Mouse (Mus musculus): Measurements from ENCODE around the gene Atp6v1d. TPM values are rescaled to one million over a fixed set of nuclear protein-coding genes. Genes with fewer than 3 reads are reported as not detected.
A peak's percentile ranks its signal among the peaks of the same experiment; 100 is the strongest.

Atp6v1d gene
- polyA plus RNA-seq, 1 experiment, result 52.6 TPM

DNA sequence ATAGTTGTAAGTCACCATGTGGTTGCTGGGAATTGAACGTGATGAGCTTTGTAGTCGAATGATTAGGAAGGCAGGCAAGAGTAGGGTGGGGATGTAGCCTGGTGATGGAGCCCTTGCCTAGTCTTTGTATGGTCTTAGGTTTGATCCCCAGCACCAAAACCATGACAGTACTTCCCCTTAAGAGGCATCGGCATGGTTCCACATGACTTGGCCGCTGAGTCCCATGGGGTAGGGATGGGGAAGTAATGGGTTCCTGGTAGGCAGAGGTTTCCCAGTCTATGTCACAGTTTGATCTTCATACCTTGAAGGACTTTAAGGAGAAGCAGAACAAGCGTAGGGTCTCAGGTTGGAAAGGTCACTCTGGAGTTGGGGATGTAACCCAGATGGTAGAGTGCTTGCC, 40.0 kb upstream of the Atp6v1d start:
- no peaks in the 10 kb centered on the region for H3K4me1 ChIP-seq (ENCODE audit: control insufficient read depth, insufficient read depth, low read length)
- no peak for DNase-seq

DNA sequence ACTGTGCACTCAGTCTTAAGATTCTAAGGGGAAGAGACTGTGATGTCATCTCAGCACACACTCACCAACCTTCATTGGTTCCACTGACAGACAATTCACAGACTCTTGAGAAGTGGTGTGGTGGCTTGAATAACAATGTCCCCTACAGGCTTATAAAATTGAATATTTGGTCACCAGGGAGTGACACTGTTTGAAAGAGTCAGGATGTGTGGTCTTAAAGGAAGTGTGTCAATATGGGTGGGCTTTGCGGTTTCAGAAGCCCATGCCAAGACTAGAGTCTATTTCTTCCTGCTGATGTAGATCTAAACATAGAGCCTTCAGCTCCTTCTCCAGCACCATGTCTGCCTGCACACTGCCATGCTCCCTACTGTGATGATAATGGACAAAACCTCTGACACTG, 36.4 kb upstream of the Atp6v1d start:
- TF ChIP-seq CTCF (conservative IDR thresholded peaks at IDR 0.05; ENCODE audit: insufficient read depth, insufficient read length, low read depth, low read length) (no peak), POLR2A (IDR thresholded peaks at IDR 0.05; ENCODE audit: low read depth, low read length) (no peak)
- WGBS, result 100% methylated on average over 1 of the region's 1 CpGs
- H3K27ac ChIP-seq (ENCODE audit: insufficient read depth, low read depth, low read length), result no peak overlapping the region
- H3K4me3 ChIP-seq (ENCODE audit: insufficient read depth, low read depth, low read length), result no peak overlapping the region
- no peaks in the 10 kb centered on the region for H3K36me3 ChIP-seq (ENCODE audit: control insufficient read depth, insufficient read depth, low read length)
- DNase-seq, result no peak
- no peaks in the 10 kb centered on the region for H3K4me1 ChIP-seq (ENCODE audit: control insufficient read depth, insufficient read depth, low read length)
- H3K27me3 ChIP-seq (replicated peaks; ENCODE audit: control insufficient read depth, insufficient read depth, low read length), result no peaks in the 10 kb centered on the region

More for the DNA sequence above, 40.0 kb upstream of the Atp6v1d start:
- H3K36me3 ChIP-seq (ENCODE audit: control insufficient read depth, insufficient read depth, low read length), result no peaks in the 10 kb centered on the region
- no peak overlapping the region for H3K27ac ChIP-seq (ENCODE audit: insufficient read depth, low read depth, low read length)
- TF ChIP-seq CTCF (conservative IDR thresholded peaks at IDR 0.05; ENCODE audit: insufficient read depth, insufficient read length, low read depth, low read length), result no peak
- no peak for TF ChIP-seq POLR2A (IDR thresholded peaks at IDR 0.05; ENCODE audit: low read depth, low read length)
- 90% methylated on average over 5 of the region's 5 CpGs for WGBS
- no peak overlapping the region for H3K4me3 ChIP-seq (ENCODE audit: insufficient read depth, low read depth, low read length)
- no peaks in the 10 kb centered on the region for H3K27me3 ChIP-seq (replicated peaks; ENCODE audit: control insufficient read depth, insufficient read depth, low read length)

DNA sequence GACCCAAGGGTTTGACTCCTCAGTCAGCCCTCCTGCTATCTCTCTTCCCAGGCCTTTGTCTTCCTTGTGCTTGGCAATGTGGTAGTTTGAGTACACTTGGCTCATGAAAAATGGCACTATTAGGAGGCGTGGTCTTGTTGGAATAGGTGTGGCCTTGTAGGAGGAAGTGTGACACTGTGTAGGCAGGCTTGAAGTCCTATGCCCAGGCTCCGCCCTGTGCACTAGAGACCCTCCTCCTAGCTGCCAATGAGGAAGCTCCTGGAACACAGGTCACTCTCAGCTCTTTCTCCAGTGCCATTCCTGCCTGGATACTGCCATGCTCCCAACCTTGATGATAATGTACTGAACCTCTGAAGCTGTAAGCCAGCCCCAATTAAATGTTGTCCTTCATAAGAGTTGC, 29.7 kb upstream of the Atp6v1d start:
- Histone ChIP-seq H3K36me3 (ENCODE audit: control insufficient read depth, insufficient read depth, low read length) (0 out of 2 replicates have a peak, but pooled peaks cover 1% of the 10 kb centered on the region), H3K27me3 (replicated peaks; ENCODE audit: control insufficient read depth, insufficient read depth, low read length) (no peaks in the 10 kb centered on the region), H3K4me1 (ENCODE audit: control insufficient read depth, insufficient read depth, low read length) (peaks cover 3% of the 10 kb centered on the region; the same call in 1 of the 2 replicates), H3K27ac (ENCODE audit: insufficient read depth, low read depth, low read length) (no peak overlapping the region), H3K4me3 (ENCODE audit: insufficient read depth, low read depth, low read length) (no peak overlapping the region)
- WGBS, result 92% methylated on average over 2 of the region's 2 CpGs
- TF ChIP-seq POLR2A (IDR thresholded peaks at IDR 0.05; ENCODE audit: low read depth, low read length) (no peak), CTCF (conservative IDR thresholded peaks at IDR 0.05; ENCODE audit: insufficient read depth, insufficient read length, low read depth, low read length) (no peak)
- no peak for DNase-seq

DNA sequence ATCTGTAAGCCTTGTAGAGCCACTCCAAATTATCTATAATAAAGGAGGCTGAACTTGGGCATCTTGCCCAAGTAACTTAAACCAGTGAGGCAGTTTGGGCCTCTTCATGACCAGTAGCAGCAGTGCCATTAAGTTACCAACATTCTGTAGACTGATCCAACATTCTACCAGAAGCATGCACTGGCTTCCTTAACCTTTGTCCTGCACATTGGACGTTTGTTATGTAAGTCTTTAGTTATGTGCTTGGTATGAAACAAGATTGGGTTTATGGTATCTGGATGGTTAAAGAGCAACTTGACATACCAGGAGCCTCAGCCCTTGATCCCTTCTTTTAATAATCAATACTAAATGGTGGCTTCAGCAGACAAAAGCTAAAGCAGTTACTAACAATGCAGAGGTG, 28.6 kb upstream of the Atp6v1d start:
- 38% methylated on average over 1 of the region's 1 CpGs for WGBS

DNA sequence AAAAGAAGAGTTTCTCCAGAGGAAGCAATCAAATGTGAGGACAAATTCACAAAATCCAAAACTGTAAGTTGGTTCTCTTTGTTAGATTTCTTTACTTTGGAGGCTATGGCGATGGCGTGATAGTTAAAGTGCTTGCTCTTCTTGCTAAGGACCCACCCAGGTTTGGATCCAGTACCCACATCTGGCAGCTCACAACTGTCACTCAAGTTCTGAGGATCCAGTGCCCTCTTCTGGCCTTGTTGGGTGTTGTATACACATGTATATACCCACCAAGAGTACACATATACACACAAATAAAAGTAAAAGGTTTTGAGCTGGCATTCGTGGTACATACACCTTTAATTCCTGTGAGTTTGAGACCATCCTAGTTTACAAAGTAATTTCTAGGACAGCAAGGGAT, 13.1 kb upstream of the Atp6v1d start:
- no peak for DNase-seq
- no peaks in the 10 kb centered on the region for H3K4me1 ChIP-seq (ENCODE audit: control insufficient read depth, insufficient read depth, low read length)
- H3K27me3 ChIP-seq (replicated peaks; ENCODE audit: control insufficient read depth, insufficient read depth, low read length), result no peaks in the 10 kb centered on the region
- 99% methylated on average over 3 of the region's 3 CpGs for WGBS
- H3K4me3 ChIP-seq (ENCODE audit: insufficient read depth, low read depth, low read length), result no peak overlapping the region
- H3K27ac ChIP-seq (ENCODE audit: insufficient read depth, low read depth, low read length), result no peak overlapping the region
- TF ChIP-seq POLR2A (IDR thresholded peaks at IDR 0.05; ENCODE audit: low read depth, low read length) (no peak), CTCF (conservative IDR thresholded peaks at IDR 0.05; ENCODE audit: insufficient read depth, insufficient read length, low read depth, low read length) (no peak)
- H3K36me3 ChIP-seq (ENCODE audit: control insufficient read depth, insufficient read depth, low read length), result peaks cover 4% of the 10 kb centered on the region

More for the DNA sequence above, 28.6 kb upstream of the Atp6v1d start:
- peak; percentile 59 for DNase-seq
- no peaks in the 10 kb centered on the region for H3K27me3 ChIP-seq (replicated peaks; ENCODE audit: control insufficient read depth, insufficient read depth, low read length)
- no peak for TF ChIP-seq POLR2A (IDR thresholded peaks at IDR 0.05; ENCODE audit: low read depth, low read length)
- TF ChIP-seq CTCF (conservative IDR thresholded peaks at IDR 0.05; ENCODE audit: insufficient read depth, insufficient read length, low read depth, low read length), result no peak
- peaks cover 3% of the 10 kb centered on the region; the same call in 1 of the 2 replicates for H3K4me1 ChIP-seq (ENCODE audit: control insufficient read depth, insufficient read depth, low read length)
- 0 out of 2 replicates have a peak, but pooled peaks cover 1% of the 10 kb centered on the region for H3K36me3 ChIP-seq (ENCODE audit: control insufficient read depth, insufficient read depth, low read length)
- H3K4me3 ChIP-seq (ENCODE audit: insufficient read depth, low read depth, low read length), result no peak overlapping the region
- H3K27ac ChIP-seq (ENCODE audit: insufficient read depth, low read depth, low read length), result no peak overlapping the region

DNA sequence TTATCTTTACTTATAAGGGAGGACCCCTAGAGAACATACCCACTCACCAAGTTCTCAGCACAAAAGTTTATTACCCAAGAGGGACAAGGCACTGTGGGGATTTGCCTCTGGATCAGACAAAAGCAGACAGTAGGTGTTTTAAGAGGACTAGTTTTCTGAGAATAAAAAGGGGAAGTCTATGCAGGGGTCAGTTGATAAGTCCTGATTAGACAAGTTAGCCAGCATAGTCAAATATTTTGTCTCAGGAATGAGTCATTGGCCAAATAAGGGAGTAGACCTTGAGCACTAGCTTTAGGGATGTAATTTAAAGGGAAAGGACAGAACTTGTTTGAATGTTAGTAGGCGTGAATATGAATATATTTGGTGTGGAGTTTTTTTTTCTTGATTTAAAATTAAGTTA, 6.7 kb upstream of the Atp6v1d start:
- H3K4me3 ChIP-seq (ENCODE audit: insufficient read depth, low read depth, low read length), result no peak overlapping the region
- peaks cover 2% of the 10 kb centered on the region; the same call in 1 of the 2 replicates for H3K4me1 ChIP-seq (ENCODE audit: control insufficient read depth, insufficient read depth, low read length)
- no peaks in the 10 kb centered on the region for H3K27me3 ChIP-seq (replicated peaks; ENCODE audit: control insufficient read depth, insufficient read depth, low read length)
- no peak for DNase-seq
- no peak for TF ChIP-seq POLR2A (IDR thresholded peaks at IDR 0.05; ENCODE audit: low read depth, low read length)
- no peak for TF ChIP-seq CTCF (conservative IDR thresholded peaks at IDR 0.05; ENCODE audit: insufficient read depth, insufficient read length, low read depth, low read length)
- H3K27ac ChIP-seq (ENCODE audit: insufficient read depth, low read depth, low read length), result no peak overlapping the region
- H3K36me3 ChIP-seq (ENCODE audit: control insufficient read depth, insufficient read depth, low read length), result peaks cover 2% of the 10 kb centered on the region; the same call in 1 of the 2 replicates
- 85% methylated on average over 1 of the region's 1 CpGs for WGBS

DNA sequence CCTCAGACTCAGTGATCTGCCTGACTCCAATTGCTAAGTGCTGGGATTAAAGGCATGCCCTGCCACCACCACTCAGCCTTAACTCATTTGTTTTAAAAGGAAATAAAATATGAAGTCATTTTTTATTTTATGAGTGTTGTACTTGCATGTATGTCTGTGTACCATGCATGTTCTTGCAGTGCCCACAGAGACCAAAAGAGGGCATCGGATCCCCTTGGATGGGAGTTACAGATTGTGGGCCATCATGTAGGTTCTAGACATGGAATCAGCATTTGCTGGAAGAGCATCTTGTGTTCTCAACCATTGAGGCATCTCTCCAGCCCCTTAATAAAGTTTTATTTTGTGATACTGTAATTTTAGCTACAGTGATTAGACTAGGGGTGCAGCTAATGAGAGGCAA, 4.0 kb upstream of the Atp6v1d start:
- H3K36me3 ChIP-seq (ENCODE audit: control insufficient read depth, insufficient read depth, low read length), result peaks cover 2% of the 10 kb centered on the region; the same call in 1 of the 2 replicates
- H3K4me3 ChIP-seq (ENCODE audit: insufficient read depth, low read depth, low read length), result no peak overlapping the region
- no peaks in the 10 kb centered on the region for H3K27me3 ChIP-seq (replicated peaks; ENCODE audit: control insufficient read depth, insufficient read depth, low read length)
- H3K27ac ChIP-seq (ENCODE audit: insufficient read depth, low read depth, low read length), result no peak overlapping the region
- TF ChIP-seq POLR2A (IDR thresholded peaks at IDR 0.05; ENCODE audit: low read depth, low read length), result no peak
- TF ChIP-seq CTCF (conservative IDR thresholded peaks at IDR 0.05; ENCODE audit: insufficient read depth, insufficient read length, low read depth, low read length), result peak; percentile 29; the same call in 1 of the 2 replicates
- DNase-seq, result peak; percentile 14
- 100% methylated on average over 1 of the region's 1 CpGs for WGBS
- H3K4me1 ChIP-seq (ENCODE audit: control insufficient read depth, insufficient read depth, low read length), result peaks cover 2% of the 10 kb centered on the region; the same call in 1 of the 2 replicates
